Mouse (Mus musculus): ENCODE data around the gene Lrit3.

The Lrit3 gene

DNA sequence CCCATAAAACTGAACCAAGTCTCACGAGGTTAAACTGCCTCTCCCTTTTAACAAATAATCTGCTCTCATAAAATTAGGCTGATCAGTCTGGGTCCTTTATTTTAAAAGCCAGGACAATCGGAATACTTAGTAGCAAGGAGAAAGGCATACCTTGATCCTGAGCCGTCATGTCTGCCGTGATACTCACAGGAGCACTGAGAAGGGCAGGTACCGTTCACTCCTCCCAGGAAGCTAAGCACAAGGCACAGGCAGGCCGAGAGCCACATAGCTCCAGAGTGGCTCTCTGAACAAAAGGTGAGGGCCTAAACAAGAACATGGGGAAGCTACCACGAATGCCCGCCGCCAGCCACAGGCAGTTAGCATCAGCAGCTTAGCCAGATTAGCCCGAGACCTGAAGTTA is at the start of gene Lrit3:
Lrit3 (minus strand) TSS at position 266 of the 400 bp plus-strand sequence.
- no peak for DNase-seq (ENCODE audit: inconsistent age in 2 of 2, low spot score in 1 of 2)

DNA sequence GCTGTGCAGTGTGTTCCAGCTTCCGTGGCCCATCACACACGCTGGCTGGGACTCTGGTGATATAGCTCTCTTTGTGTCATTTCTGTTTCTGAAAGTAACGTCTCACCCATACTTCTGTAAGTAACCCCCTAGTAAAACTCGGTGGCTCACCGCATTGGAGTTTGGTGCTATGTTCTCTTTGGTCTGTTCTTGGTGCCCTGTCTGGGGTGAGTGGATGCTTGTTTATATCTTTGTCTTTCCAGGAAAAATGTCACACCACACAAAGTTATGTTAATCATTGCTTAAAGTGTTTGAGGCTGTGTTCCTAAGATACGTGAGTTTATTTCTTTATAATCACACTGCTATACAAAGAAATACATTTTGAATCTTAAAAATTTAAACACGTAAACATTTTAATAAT is 43.0 kb upstream of the Lrit3 start:
- DNase-seq (ENCODE audit: inconsistent age in 2 of 2, low spot score in 1 of 2), result no peak

DNA sequence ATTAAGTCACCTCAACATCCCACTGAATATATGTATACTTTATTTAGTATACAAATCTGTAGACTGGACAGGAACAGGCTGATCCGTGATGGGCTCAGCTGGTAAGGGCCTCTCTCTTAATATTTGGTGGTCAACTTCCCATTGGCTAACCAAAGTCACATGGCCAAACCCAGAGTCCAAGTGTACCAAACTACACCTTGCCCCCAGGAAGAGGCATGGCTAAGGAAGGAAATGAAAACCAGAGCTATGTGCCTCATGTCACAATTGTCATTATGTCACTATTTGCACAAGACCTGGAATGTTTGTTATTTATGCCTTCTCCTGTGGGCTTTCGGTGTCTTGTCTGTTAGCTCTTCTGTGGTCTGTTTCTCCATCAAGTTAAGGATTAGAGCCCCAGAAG is 42.0 kb upstream of the Lrit3 start:
- no peak for DNase-seq (ENCODE audit: inconsistent age in 2 of 2, low spot score in 1 of 2)

DNA sequence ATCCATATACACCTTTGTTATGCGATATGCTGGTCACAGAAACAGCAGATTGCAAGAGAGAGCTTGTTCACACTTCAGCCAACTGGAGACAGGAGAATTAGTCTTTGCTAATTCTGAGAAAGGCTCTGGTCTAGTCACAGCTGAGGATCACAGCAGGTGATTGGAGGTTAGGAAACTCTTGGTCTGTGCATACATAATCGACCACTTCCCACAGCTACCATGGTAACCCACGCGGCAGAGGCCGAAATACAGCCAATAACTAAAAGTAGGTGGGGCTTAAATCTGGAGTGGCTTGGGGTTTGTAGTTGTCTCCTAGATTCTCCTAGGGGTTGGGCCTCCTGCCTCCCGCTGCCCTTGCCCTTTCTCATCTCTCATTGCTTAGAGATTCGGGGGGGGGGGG is 34.2 kb upstream of the Lrit3 start:
- no peak for DNase-seq (ENCODE audit: inconsistent age in 2 of 2, low spot score in 1 of 2)

DNA sequence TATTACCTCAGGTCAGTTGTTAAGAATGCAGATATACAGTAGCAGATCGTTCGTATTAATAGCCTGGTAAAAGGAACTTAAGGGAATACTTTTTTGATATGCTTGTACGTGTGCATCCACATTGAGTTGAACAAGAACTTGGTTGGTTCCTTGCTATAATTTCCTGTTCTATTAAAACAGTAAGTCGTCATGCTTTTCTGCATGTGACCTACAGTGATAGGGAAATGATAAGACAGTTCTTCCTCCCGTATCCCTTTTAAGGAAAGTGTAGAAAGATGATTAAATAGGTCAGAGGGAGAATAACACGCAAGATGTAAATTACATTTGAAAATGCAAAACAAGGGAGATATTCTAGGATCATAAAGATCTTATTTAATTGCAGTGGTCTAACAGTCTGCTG is 33.1 kb upstream of the Lrit3 start:
- no peak for DNase-seq (ENCODE audit: inconsistent age in 2 of 2, low spot score in 1 of 2)

DNA sequence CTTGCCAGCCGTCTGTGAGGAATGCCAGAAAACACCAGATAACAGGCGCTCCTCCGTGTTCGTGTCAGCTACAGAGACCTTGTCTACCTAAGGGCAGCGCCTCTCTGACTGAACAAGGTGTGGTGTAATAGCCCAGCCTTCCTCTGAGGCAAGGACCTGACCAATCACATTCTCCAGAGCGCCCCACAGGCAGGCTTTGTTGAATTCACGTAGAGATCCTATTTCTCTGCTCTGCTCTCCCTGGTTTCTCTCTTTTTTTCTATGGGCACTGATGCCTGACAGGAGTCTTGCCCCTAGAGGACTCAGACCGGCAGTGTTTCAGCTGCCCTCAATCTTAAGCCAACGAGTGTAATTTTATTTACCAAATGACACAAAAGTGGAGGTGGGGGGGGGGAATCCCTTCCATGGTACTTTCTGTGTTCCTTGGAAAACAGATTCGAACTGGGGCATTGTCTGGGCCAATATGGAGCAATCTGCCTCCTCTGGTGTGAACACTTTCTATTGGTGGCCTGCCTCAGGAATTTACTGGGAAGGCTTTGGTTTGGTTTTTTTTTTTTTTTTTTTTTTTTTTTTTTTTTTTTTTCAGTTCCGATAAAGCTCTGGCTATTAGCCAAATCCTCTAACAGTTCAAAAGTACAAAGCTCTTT is 32.3 kb upstream of the Lrit3 start:
- DNase-seq (ENCODE audit: inconsistent age in 2 of 2, low spot score in 1 of 2), result no peak

DNA sequence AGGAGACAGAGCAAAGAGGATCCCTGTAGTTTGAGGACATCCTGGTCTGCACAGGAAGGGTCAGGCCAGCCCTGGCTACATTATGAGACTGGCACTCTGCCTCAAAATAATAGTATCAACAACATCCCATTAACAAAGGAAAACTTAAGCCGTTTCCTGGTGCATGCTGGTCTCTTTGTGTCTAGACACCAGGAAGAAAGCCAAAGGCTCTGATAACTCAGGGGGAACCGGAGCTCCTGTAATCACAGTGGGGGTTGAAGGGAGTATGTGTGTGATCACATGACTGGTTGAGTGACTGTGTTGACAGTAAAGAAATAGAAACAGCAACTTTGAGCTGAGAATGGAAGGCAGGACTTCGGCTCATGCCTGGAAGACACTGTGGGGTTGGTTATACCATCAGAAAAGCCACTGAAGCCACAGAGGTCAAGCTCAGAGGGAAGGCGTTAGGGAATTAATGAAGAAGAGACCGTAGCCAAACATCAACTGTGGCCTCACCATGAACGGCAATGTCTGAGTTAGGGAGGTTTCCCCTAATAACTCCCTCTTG is 31.6 kb upstream of the Lrit3 start, which contains the start of gene Cfi:
Cfi (plus strand) TSS at position 497 of the 547 bp plus-strand sequence.
- DNase-seq (ENCODE audit: inconsistent age in 2 of 2, low spot score in 1 of 2), result no peak

DNA sequence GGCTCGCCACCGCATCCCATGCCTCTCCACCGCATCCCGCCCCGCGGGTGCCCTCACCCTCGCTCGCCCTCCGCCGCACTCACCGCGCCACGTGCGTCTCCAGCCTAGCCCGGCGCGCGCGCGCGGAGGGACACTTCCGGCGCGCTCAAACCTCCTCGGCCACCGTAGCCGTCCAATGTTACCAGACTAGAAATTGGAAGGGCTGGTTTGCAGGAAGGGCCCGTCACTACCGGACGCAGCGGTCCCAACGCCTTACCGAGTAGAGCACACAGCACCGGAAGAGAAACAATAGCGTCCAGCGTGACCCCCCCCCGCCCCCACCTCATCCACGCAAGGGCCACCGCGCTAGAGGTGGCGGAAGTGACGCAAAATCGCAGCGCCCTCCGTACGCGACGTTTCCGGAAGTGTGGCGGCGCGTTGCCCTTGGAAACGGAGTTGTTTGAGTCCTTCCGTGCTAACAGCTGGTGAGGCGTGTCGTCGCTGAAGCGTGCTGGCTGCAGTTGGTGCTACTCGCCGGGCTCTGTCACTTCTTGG is 27.3 kb upstream of the Lrit3 start, which contains the start of gene Gar1:
Gar1 (minus strand) TSS at position 362 of the 534 bp plus-strand sequence.
- peak; percentile 95 to 98 for DNase-seq (ENCODE audit: inconsistent age in 2 of 2, low spot score in 1 of 2)

DNA sequence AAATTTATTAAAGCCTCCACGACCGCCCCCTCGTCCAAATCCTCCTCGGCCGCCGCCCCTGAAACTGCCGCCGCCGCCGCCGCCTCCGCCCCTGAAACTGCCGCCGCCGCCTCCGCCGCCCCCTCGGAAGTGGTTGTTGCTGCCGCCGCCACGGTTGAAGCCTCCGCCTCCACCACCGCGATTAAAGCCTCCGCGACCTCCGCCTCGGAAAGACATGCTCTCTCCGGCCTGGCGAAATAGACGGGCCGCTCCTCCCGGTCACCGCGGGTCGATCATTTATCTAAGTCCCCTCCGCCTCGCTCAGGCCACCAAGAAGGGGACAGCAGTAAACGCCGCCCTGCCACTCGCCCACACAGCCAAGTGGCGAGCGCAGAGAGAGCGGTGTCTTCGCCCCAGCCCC is 26.8 kb upstream of the Lrit3 start:
- no peak for DNase-seq (ENCODE audit: inconsistent age in 2 of 2, low spot score in 1 of 2)

DNA sequence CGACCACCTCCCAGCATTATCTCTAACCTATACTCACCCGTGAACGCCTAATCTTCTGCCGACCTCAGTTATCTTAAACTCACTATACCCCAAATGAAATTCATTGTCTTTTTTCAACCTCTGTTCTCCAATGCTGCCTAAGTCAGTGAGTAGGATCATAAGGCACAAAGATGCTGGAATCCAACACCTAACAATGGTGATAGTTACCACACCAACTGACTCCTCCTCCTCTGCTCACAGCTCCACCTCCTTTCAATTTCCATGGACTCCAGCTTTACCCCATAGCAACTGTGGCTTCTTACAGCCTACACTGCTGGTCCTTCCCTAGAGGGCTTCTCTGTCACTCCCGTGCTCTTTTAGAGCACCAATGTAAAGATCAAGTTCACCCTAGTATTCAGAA is 23.9 kb upstream of the Lrit3 start:
- no peak for DNase-seq (ENCODE audit: inconsistent age in 2 of 2, low spot score in 1 of 2)

DNA sequence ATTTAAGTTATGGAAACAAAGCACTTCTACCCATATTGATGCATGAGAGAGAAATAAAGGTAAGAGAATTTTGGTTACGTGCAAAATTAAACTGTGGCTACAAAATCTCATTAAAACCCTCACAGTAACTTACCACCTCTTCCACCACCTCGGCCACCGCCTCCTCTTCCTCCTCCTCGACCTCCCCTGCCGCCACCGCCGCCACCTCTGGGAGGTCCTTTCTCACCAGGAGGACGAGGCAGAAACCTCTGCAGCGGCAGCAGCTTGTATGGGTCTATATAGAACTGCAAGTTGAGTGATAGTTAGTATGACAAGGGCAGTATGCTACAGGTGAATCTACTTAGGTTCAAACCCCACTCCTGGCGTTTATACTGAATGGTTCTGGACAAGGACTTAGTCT is 22.9 kb upstream of the Lrit3 start:
- no peak for DNase-seq (ENCODE audit: inconsistent age in 2 of 2, low spot score in 1 of 2)

DNA sequence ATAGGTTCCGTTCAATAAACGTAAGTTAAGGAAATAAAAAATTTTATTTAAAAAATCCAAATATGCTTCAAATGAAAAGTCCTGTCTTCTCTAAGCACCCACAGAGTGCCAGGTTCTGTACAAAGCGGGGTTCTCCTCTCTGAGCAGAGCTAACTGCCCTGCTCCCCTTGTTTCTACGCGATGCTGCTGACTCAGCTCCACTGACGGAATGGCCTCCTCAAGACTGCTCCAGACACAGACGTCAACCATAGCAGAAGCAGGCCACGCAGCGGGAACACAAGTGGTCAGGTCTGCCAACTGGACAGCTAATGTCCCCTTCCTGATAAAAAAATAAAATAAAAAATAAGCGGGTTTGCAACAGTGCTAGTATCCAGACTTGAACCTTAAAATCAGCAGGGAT is 21.1 kb upstream of the Lrit3 start:
- no peak for DNase-seq (ENCODE audit: inconsistent age in 2 of 2, low spot score in 1 of 2)

DNA sequence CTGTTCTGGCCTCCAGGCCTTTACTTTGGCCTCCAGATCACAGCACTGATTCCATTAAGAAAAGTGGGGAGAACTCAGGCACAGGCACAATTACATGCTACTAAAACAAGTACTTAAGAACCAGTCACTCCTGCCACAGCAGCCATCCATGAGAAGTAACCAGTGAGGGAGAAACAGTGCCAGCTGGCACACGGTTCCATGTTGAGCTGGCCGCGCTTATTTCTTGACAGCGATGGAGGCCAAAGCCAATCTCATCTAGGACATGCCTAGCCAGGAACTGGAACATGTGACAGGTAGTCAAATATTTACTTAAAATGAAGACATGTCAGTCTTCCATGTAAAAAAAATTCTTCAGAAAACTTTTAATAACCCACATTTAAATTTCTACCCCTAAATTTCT is 20.3 kb upstream of the Lrit3 start:
- peak in 1 of 2 experiments; percentile 31 for DNase-seq (ENCODE audit: inconsistent age in 2 of 2, low spot score in 1 of 2)

DNA sequence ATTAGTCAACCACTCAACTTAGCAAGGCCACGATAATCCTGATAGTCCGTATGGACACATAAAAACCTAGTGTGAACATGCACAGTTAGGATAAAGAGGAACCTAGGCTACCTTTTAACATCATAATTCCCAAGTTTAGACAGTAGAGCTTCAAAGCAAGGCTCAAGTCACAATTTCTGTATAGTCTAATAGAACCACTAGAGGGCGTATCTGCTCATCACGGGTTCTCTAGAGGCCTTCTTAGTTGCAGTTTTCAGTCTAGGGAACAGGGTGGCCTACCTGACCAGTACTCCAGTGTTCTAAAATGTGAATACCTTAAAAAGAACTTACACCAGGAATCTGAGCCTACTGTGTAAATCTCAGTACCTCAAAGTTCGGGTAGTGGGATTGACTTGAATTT is 19.5 kb upstream of the Lrit3 start:
- peak in 1 of 2 experiments; percentile 57 for DNase-seq (ENCODE audit: inconsistent age in 2 of 2, low spot score in 1 of 2)

DNA sequence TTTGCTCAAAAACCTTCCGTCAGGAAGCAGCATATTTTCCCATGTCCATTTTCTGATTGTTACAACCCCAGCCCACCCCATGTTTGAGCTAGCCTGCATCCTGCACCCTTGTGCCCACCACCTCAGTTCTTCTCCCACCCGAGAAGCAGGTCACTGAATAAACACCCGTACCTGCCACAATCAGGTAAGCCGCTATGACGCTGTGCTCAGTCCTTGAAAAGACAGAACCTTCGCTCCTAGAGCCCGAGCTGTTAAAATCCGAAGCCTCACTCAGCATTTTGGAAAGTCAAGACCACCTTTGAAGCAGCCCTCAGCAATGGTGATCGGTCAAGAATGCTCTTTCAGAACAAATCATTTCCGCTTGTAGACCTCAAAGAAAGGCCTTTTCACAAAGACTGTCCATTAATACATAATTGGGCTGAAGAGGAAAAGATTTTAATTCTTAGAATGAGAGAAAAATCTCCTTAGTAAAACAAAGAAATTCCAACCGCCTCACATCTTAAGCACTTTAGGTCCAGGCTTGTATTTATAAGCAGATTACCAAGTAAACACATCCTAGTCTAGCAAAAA is 18.5 kb upstream of the Lrit3 start, which contains the start of gene Rrh:
Rrh (minus strand) TSS at position 382 of the 570 bp plus-strand sequence.
- DNase-seq (ENCODE audit: inconsistent age in 2 of 2, low spot score in 1 of 2), result no peak

DNA sequence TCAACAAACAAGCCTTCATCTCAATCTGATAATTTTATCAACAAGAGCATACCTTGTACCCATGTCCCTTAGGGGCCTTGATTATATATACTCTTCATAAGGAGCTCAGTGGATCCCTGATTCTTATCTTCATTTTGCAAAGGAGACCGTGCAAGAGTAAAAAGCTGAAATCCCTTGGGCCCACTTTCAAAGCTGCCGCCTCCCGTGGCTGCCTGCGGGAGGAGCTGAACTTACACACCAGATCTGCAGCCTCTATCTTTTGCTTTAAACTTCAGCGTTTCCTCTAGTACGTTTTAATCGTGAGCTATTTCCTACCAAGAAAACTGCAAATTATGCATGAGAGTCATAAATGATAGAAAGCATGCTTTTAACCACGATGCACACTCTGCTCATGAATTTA is 17.9 kb upstream of the Lrit3 start:
- DNase-seq (ENCODE audit: inconsistent age in 2 of 2, low spot score in 1 of 2), result no peak

DNA sequence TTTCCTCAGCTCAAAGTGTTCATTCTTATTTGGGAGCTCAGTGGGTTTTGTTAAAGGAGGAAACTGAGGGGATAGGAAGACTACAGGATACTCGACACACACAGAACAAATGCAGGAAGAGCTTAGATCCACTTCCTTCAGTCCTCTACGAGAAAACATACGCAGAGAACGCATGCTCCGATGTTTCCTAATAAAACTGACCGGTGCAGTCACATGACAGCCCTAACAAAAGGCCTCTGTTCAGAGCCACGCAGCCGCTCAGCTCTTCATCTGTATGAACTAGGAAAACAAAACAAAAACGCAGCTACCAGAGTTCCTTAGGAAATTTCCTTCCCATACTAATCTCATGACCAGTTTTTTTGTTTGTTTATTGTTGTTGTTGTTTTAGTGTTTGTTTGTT is 17.0 kb upstream of the Lrit3 start:
- no peak for DNase-seq (ENCODE audit: inconsistent age in 2 of 2, low spot score in 1 of 2)

DNA sequence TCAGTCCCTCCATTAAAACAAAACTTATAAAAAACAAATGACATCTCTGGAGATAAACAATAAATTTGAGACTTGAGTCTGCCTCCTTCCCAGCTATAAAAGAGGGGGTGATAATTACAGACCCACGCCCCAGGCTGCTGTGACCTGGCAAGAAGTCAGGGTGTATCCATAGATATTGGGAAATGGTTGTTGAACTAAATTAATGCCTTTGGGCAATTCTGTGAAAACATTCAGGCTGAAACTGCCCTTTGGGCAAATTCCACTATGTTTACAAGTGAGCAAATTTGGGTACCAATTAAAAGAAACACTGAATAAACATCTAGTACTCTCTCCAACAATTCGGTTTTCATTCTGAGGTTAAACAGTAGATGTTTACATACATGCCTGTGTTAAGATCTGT is 4.8 kb downstream of the Lrit3 start:
- DNase-seq (ENCODE audit: inconsistent age in 2 of 2, low spot score in 1 of 2), result no peak

DNA sequence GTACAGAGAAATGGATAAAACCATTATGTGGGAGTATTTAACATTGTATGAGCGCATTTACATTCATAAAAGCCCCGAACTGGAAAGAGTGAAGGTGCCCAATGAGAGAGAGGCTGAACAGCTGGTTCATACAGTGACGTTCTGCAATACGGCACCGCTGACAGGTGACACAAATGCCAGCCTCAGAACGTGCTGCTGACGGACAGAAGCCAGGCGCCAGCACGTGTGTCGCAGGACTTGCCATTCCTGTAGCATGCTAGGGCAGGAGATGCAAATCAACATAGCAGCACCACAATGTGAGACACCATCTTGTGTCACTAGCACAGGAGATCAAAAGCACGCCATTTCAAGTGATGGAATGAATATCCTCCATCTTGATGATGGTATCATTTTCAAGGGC is 5.3 kb downstream of the Lrit3 start:
- no peak for DNase-seq (ENCODE audit: inconsistent age in 2 of 2, low spot score in 1 of 2)

DNA sequence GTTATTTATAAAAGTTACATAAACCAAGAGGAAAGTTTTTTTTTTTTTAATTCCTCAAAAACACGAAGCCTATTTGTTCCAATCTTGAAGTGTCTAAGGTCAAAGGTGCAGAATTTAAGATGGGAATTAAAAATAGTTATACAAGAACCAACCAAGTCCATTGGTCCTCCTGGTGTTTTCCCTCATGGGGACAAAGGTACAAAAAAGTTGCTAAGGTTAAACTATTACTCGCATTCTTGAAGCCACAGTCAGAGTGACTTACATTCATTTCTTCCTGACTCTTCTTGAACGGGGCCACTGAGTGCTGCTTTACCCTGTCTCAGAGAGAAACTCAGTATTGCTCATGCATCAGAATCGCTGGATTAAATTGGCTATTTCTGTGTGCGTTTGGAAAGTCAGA is 6.5 kb downstream of the Lrit3 start:
- no peak for DNase-seq (ENCODE audit: inconsistent age in 2 of 2, low spot score in 1 of 2)

DNA sequence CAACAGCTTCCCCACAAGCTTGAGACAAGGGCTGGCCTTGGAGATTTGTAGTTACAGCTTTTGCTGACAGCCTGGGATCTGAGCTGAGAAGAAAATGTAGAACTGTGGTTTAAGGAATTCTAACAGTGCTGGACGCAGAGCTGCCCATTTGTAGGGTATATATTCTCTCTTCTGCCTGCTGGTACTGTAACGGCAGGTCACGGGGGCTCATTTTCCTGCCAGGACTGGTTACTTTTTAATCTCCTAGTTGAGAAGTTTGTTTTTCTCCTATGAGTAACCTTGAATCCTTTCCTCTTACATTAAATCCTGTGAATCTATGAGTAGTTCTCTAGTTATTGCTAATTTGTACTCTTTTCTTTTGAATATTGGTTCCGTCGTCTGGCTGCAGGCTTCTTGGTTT is 10.0 kb downstream of the Lrit3 start:
- no peak for DNase-seq (ENCODE audit: inconsistent age in 2 of 2, low spot score in 1 of 2)

DNA sequence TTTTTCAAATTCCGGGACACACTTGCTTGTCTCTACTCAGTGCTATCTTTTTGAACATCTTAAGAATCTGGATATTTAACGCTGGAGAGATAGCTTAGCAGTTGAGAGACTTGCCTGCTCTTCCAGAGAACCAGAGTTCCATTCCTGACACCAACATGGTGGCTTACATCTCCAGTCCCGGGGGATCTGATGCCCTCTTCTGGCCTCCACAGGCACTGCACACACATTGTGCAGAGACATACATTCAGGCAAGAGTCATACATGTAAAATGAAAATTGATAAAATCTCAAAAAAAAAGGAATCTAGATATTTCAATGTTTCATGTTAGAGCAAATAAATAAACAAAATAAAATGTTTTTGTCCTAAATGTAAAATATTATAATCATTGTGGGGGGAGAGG is 21.1 kb downstream of the Lrit3 start:
- DNase-seq (ENCODE audit: inconsistent age in 2 of 2, low spot score in 1 of 2), result no peak

Data from adrenal gland, adult (tissue).